Mouse (Mus musculus): Measurements from ENCODE around the gene Hoxc9. TPM values are rescaled to one million over a fixed set of nuclear protein-coding genes. Genes with fewer than 3 reads are reported as not detected.

Hoxc9 gene
- polyA plus RNA-seq, 1 experiment from 2014 or later = 1.3 TPM

DNA sequence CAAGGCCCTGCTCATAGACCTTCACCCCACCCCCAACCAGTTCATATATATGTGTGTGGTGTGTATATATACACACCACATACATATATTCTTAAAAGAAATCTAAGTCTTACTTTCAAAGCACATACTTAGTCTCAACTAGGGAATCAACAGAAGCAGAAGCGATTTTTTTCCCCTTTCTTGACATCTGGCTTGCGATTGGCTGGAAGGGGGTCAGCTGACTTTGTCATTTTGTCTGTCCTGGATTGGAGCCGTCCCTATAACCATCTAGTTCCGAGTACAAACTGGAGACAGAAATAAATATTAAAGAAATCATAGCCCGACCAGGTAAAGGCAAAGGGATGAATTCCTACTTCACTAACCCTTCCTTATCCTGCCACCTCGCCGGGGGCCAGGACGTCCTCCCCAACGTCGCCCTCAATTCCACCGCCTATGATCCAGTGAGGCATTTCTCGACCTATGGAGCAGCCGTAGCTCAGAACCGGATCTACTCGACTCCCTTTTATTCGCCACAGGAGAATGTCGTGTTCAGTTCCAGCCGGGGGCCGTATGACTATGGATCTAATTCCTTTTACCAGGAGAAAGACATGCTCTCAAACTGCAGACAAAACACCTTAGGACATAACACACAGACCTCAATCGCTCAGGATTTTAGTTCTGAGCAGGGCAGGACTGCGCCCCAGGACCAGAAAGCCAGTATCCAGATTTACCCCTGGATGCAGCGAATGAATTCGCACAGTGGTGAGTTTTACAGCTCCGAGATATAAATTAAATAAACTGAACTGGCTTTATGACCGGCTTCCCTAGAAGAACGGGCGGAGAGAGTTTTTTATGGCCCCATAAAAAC, 33.2 kb downstream of the Hoxc9 start:
- Histone ChIP-seq H3K27me3 (peaks cover 95% of the 10 kb centered on the region), H3K27ac (no peak overlapping the region), H3K36me3 (no peaks in the 10 kb centered on the region), H3K9ac (no peak overlapping the region), H3K4me1 (peaks cover 45% of the 10 kb centered on the region), H3K4me2 (peak overlapping the region; percentile 35), H3K9me3 (no peaks in the 10 kb centered on the region), H3K4me3 (peak overlapping the region; percentile 21)
- no peak for ATAC-seq (ENCODE audit: insufficient number of reproducible peaks, low FRiP score, low TSS enrichment, low read depth)
- 5% methylated on average over 27 of the region's 27 CpGs for WGBS

DNA sequence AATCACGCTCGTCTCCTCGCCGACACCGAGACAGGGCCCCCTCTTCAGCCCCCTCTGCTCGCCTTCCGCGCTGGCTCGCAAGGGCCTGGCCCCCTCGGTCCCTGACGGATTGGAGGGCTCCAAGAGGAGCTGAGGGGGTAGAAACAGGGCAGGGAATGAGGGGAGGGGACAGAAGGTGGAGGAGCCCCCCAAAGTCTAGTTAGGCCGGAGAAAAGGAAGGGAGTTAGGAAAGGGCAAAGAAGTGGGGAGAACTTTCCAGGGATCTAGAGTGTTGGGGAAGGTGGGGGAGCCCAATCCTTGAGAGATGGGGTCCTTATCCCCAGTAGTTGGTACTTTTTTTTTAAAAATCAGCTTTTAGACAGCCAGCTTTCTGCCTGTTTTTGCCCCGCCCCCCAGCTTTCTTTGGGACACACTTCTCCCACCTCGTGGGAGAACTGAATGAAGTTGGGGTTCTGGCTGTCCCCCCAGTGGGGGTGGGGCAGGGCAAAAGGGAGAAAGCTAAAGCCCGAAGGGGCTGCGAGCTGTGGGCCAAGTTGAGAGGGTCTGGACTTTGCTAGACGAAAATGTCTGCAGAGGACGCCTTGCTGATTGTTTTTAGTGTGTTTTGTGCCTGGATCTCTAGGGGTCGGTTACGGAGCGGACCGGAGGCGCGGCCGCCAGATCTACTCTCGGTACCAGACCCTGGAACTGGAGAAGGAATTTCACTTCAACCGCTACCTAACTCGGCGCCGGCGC, 34.0 kb downstream of the Hoxc9 start:
- Histone ChIP-seq H3K4me2 (peak overlapping the region; percentile 35), H3K9ac (no peak overlapping the region), H3K4me3 (peak overlapping the region; percentile 21), H3K4me1 (peaks cover 52% of the 10 kb centered on the region), H3K9me3 (no peaks in the 10 kb centered on the region), H3K27me3 (peaks cover 96% of the 10 kb centered on the region), H3K27ac (no peak overlapping the region; the same call in 1 of the 2 replicates), H3K36me3 (no peaks in the 10 kb centered on the region)
- ATAC-seq (ENCODE audit: insufficient number of reproducible peaks, low FRiP score, low TSS enrichment, low read depth) = no peak
- 16% methylated on average over 31 of the region's 31 CpGs for WGBS

DNA sequence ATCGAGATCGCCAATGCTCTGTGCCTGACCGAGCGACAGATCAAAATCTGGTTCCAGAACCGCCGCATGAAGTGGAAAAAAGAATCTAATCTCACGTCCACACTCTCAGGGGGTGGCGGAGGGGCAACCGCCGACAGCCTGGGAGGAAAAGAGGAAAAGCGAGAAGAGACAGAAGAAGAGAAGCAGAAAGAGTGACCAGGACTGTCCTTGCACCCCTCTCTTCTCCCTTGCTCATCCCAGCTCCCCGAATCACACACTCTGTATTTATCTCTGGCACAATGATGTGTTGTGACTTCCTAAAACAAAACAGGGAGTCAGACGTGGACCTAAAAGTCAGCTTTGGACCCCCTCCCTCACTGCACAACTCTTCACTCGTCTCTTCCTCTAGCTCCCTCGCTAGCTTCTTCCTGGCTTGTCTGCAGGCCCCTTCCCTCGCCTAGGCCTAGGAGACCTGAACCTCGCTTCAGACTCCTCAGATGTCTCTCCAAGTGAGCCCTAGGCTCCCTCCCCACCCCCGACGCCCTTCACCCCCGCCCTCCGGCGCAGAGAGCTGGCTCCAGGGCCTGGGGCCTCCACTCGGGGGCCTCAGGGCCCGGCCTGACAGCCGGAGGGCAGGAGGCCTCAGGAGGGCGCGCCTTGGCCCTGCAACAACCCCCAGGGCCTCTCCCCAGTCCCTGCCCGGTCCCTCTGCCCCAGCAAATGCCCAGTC, 34.8 kb downstream of the Hoxc9 start:
- peak overlapping the region; percentile 35; the same call in 1 of the 2 replicates for H3K4me2 ChIP-seq
- H3K4me3 ChIP-seq = peak overlapping the region; percentile 21; the same call in 1 of the 2 replicates
- no peak overlapping the region for H3K9ac ChIP-seq
- WGBS = 22% methylated on average over 28 of the region's 28 CpGs
- no peak for ATAC-seq (ENCODE audit: insufficient number of reproducible peaks, low FRiP score, low TSS enrichment, low read depth)
- H3K27me3 ChIP-seq = peaks cover 96% of the 10 kb centered on the region
- H3K27ac ChIP-seq = no peak overlapping the region
- no peaks in the 10 kb centered on the region for H3K36me3 ChIP-seq
- H3K9me3 ChIP-seq = no peaks in the 10 kb centered on the region
- H3K4me1 ChIP-seq = peaks cover 52% of the 10 kb centered on the region

DNA sequence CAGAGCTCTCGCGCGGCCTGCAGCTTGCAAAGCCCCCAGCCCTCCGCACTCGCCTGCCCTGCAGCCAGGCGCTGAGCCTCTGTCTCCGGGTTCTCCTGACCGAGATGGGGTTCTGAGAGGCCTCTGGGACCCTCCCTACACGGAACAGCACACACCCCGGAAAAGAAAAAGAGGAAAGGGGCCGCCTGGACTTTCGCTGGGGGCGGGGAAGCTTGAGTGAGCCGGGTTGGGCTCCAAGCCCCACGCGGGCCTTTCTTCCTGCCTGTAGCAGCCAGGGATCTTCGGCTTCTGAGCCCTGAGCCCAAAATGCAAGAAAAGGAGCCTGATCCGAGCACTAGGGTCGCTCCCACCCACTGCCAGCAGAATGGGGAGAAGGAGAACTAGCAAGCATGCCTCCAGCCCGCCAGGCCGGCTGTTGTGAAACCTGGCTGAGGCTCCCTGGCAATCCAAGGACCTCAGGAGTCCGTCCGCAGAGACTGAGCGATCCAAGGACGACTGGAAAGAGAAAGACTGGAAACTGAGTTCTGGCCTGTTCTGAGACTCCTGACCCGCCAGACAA, 35.8 kb downstream of the Hoxc9 start:
- H3K27ac ChIP-seq = no peak overlapping the region
- 25% methylated on average over 26 of the region's 26 CpGs for WGBS
- ATAC-seq (ENCODE audit: insufficient number of reproducible peaks, low FRiP score, low TSS enrichment, low read depth) = no peak
- H3K4me3 ChIP-seq = no peak overlapping the region
- H3K27me3 ChIP-seq = peaks cover 96% of the 10 kb centered on the region
- peaks cover 53% of the 10 kb centered on the region for H3K4me1 ChIP-seq
- no peaks in the 10 kb centered on the region for H3K36me3 ChIP-seq
- no peak overlapping the region for H3K4me2 ChIP-seq
- no peak overlapping the region for H3K9ac ChIP-seq
- H3K9me3 ChIP-seq = no peaks in the 10 kb centered on the region

DNA sequence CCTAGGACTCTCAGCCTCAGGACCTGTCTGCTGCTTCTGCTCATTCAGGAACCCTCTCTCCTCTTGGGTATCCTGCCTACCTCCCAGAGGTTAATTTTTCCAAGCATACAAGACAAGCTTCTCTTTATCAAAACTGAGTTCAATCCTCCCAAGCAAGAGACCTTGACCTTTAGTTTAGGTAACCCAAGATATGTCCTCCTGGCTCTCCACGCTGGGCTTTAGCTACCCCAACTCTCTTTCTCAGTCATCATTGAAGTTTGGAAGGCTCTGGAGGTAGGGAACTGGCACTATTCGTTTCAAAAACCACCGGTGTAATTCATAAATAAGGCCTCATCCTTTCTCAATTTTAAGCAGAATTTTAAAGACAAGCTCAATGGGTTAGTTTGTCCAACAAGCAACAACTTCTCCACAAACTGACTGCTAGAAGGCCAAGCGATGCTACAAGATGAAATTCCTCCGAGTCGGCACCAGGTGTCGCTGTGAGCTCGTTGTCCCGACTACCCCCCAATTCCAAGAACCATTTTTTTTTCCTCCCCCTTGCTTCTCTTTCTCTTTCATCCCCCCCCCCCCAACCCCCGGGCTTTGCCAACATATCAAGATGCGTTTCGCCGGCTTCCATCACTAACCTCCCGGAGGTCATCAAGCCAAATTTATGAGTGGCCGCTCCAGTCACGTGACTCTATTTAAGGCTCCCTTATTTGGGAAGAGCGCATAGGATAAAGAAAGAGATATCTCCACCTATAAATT, 37.2 kb downstream of the Hoxc9 start:
- no peaks in the 10 kb centered on the region for H3K36me3 ChIP-seq
- no peak overlapping the region for H3K9ac ChIP-seq
- ATAC-seq (ENCODE audit: insufficient number of reproducible peaks, low FRiP score, low TSS enrichment, low read depth) = no peak
- no peak overlapping the region for H3K27ac ChIP-seq
- H3K27me3 ChIP-seq = peaks cover 97% of the 10 kb centered on the region
- peaks cover 50% of the 10 kb centered on the region for H3K4me1 ChIP-seq
- WGBS = 5% methylated on average over 17 of the region's 17 CpGs
- no peaks in the 10 kb centered on the region for H3K9me3 ChIP-seq
- peak overlapping the region; percentile 69 for H3K4me2 ChIP-seq
- H3K4me3 ChIP-seq = peak overlapping the region; percentile 36

DNA sequence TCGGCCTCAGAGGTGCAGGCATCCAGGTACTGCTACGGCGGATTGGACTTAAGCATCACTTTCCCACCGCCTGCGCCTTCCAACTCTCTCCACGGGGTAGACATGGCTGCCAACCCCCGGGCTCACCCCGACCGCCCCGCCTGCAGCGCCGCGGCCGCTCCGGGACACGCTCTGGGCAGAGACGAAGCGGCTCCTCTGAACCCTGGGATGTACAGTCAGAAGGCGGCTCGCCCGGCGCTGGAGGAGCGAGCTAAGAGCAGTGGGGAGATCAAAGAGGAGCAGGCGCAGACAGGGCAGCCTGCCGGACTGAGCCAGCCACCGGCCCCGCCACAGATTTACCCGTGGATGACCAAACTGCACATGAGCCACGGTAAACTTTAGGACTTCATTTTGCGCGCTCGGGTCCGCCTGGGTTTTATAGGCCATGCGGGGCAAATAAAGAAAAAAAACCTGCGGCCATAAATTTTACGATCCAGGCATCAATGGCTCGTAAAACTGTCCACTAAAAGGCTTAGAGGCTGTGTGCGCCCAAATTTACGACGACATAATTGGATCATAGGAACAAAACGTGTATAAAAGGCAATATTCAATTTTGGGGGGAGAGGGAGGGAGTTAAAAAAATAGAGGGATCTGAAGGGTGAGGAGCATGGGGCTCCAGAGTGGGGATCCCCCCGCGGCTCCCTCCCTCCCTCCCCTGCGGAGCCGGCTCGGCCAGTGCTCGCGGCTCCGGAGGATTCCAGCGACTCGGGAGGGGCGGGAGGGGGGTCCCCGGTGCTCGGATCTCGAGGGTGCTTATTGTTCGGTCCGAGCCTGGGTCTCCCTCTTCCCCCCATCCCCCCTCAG, 38.1 kb downstream of the Hoxc9 start:
- Histone ChIP-seq H3K36me3 (no peaks in the 10 kb centered on the region), H3K9me3 (no peaks in the 10 kb centered on the region), H3K9ac (no peak overlapping the region), H3K27ac (peak overlapping the region; percentile 47), H3K27me3 (peaks cover 97% of the 10 kb centered on the region), H3K4me1 (peaks cover 49% of the 10 kb centered on the region), H3K4me3 (peak overlapping the region; percentile 36), H3K4me2 (peak overlapping the region; percentile 69)
- WGBS = under 1% methylated on average over 48 of the region's 57 CpGs
- ATAC-seq (ENCODE audit: insufficient number of reproducible peaks, low FRiP score, low TSS enrichment, low read depth) = peak; percentile 50

DNA sequence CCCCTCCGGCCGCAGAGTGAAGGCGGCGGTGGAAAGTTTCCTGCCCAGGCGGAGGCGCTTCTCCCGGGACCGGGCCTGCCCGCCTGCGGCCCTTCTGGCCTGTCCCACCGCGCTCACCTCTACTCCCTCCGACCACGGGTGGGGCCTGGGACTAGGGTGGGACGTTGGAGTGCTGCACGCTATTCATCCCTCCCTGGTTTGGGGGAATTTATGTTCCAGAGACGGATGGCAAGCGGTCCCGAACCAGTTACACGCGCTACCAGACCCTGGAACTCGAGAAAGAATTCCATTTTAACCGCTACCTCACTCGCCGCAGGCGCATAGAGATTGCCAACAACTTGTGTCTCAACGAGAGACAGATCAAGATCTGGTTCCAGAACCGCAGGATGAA, 38.8 kb downstream of the Hoxc9 start:
- 4% methylated on average over 26 of the region's 28 CpGs for WGBS
- Histone ChIP-seq H3K27me3 (peaks cover 97% of the 10 kb centered on the region), H3K4me1 (peaks cover 43% of the 10 kb centered on the region), H3K27ac (peak overlapping the region; percentile 14), H3K4me2 (peak overlapping the region; percentile 69), H3K9ac (no peak overlapping the region), H3K9me3 (no peaks in the 10 kb centered on the region), H3K36me3 (no peaks in the 10 kb centered on the region), H3K4me3 (peak overlapping the region; percentile 36)
- no peak for ATAC-seq (ENCODE audit: insufficient number of reproducible peaks, low FRiP score, low TSS enrichment, low read depth)

DNA sequence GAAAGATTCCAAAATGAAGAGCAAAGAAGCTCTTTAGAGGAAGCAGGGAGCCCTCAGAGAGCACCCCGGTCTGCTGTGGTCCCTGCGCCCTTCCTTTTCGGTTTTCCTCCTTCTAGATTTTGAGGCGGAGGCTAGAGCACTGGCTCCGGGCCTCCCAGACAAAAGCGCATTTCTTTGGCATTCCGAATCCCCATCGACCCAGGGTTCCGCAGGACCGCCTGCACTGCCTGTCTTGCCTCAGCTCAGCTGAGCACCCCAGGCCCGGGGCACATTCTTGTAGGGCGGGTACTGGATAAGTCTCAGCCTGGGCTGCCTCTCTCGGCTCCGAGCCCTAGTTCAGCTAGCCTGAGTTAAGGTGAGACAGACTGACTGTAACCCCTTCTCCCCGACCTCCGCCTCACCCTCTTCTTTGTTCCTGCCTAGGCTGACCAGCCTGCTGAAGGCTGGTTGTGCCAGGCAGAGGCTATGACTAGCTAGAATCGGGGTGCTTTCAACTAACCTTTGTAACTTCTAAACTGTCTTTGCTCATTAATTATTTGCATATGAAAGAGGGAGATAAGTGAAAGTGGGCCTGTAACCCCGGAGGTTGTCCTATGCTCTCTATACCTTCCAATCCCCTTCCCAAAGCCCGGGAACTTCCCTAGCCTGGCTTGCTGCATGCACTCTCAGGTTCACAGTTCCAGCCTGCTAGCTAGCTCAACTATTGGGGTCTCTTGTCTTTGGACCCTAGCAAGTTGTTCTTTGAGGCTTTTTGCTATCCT, 39.3 kb downstream of the Hoxc9 start:
- H3K4me1 ChIP-seq = peaks cover 37% of the 10 kb centered on the region
- H3K27ac ChIP-seq = no peak overlapping the region
- H3K36me3 ChIP-seq = no peaks in the 10 kb centered on the region
- H3K9me3 ChIP-seq = no peaks in the 10 kb centered on the region
- no peak for ATAC-seq (ENCODE audit: insufficient number of reproducible peaks, low FRiP score, low TSS enrichment, low read depth)
- peaks cover 97% of the 10 kb centered on the region for H3K27me3 ChIP-seq
- 13% methylated on average over 19 of the region's 19 CpGs for WGBS
- H3K9ac ChIP-seq = no peak overlapping the region
- peak overlapping the region; percentile 69; the same call in 1 of the 2 replicates for H3K4me2 ChIP-seq
- no peak overlapping the region for H3K4me3 ChIP-seq

DNA sequence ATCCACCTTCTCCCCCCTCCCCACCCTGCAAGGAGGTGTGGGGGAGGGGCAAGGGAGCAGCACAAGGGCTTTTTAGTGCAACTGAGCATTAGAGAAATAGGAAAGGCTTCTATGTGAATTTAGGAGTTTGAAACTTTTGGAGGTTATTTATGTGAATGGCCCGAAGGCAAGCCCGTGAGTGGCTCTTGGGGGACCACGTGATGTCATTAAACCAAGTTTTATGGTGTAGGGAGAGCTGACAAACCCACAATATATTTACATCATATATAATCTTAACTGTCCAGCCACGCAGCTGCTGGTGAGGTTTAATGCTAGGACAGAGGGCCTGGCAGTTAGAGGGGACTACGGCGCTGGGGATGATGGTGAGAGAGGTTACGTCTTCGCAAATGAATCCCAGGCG, 42.4 kb downstream of the Hoxc9 start, which contains the start of gene Hoxc4:
Gene Hoxc4 (plus strand): TSS at position 299 of the 400 bp plus-strand sequence.
- H3K9me3 ChIP-seq = no peaks in the 10 kb centered on the region
- no peak within 1 kb of the TSS for H3K9ac ChIP-seq
- no peak within 1 kb of the TSS for H3K27ac ChIP-seq
- no peaks in the 10 kb centered on the region for H3K36me3 ChIP-seq
- peaks cover 97% of the 10 kb centered on the region for H3K27me3 ChIP-seq
- H3K4me3 ChIP-seq = no peak within 1 kb of the TSS
- WGBS = 24% methylated on average over 9 of the region's 9 CpGs
- no peak within 1 kb of the TSS for H3K4me2 ChIP-seq
- H3K4me1 ChIP-seq = peaks cover 22% of the 10 kb centered on the region
- ATAC-seq (ENCODE audit: insufficient number of reproducible peaks, low FRiP score, low TSS enrichment, low read depth) = no peak

DNA sequence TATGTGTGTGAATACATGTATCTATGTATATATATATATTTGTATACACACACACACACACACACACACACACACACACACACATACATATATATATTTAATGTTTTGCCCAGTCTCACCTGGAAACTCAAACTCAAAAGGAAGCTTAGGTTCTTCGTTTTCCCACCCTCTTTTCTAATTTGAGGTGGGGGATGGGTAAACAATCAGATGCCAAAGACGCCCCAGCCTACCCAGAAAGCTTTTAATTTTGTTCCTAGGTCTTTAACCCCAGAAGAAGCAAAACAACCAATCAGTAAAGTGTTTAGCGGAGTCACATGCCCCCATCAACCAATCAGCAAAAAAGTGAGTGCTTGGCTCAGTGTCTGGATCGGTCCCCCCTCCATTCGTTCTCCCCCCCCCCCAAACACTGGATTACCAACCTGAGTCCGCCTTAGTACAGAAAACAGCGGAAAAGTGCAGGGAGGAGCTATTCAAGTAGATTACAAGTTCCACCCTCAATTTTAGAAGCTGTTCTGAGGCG, 44.7 kb downstream of the Hoxc9 start:
- H3K4me3 ChIP-seq = no peak overlapping the region
- no peaks in the 10 kb centered on the region for H3K9me3 ChIP-seq
- H3K36me3 ChIP-seq = no peaks in the 10 kb centered on the region
- H3K9ac ChIP-seq = no peak overlapping the region
- WGBS = 12% methylated on average over 8 of the region's 8 CpGs
- no peak overlapping the region for H3K27ac ChIP-seq
- no peak for ATAC-seq (ENCODE audit: insufficient number of reproducible peaks, low FRiP score, low TSS enrichment, low read depth)
- H3K4me1 ChIP-seq = 0 out of 2 replicates have a peak, but pooled peaks cover under 1% of the 10 kb centered on the region
- H3K4me2 ChIP-seq = no peak overlapping the region
- H3K27me3 ChIP-seq = peaks cover 97% of the 10 kb centered on the region

All from limb, embryonic 15.5 days (tissue).